Mouse (Mus musculus) limb, embryonic 11.5 days (tissue): ENCODE measurements at regions not wholly inside any gene's neighbourhood (a gene's known extent, or its start where the extent isn't known, plus 50 kb on each side); places are given as distances from the start of the nearest gene placed in this dataset.
A peak's percentile ranks its signal among the peaks of the same experiment; 100 is the strongest.

Experiments
- ATAC-seq: fragments of 200-750 bp; cut with Nextera tagmentation; 2 replicates; pipeline ENCODE4 v1.8.0; 2017; ENCODE audit warnings: low read depth; ENCODE audit not compliant: insufficient number of reproducible peaks, low FRiP score, low TSS enrichment
- DNase-seq: peaks from one replicate; pipeline ENCODE4 v3.0.0-alpha.2; 2015; ENCODE audit warnings: low spot score
- H3K27ac ChIP-seq: fragments of 300-500 bp; sonication (generic); replicated peaks from 2 replicates; pipeline ENCODE4 v1.5.1; 2014; ENCODE audit warnings: low read depth, mild to moderate bottlenecking, low read length
- H3K27me3 ChIP-seq: fragments of 300-500 bp; sonication (generic); 2 replicates; pipeline ENCODE4 v1.6.1; 2014; ENCODE audit warnings: mild to moderate bottlenecking, low read length, mixed read lengths; ENCODE audit not compliant: control insufficient read depth, insufficient read depth
- H3K36me3 ChIP-seq: fragments of 300-500 bp; sonication (generic); 2 replicates; pipeline ENCODE4 v1.6.1; 2014; ENCODE audit warnings: mild to moderate bottlenecking, low read length, moderate library complexity, mixed read lengths; ENCODE audit not compliant: control insufficient read depth, insufficient read depth
- H3K4me1 ChIP-seq: fragments of 300-500 bp; sonication (generic); 2 replicates; pipeline ENCODE4 v1.6.1; 2014; ENCODE audit warnings: low read length, mixed read lengths; ENCODE audit not compliant: control insufficient read depth, insufficient read depth
- H3K4me2 ChIP-seq: fragments of 300-500 bp; sonication (generic); 2 replicates; pipeline ENCODE4 v1.6.1; 2014; ENCODE audit warnings: low read depth, mild to moderate bottlenecking, moderate library complexity; ENCODE audit not compliant: severe bottlenecking
- H3K4me3 ChIP-seq: fragments of 300-500 bp; sonication (generic); 2 replicates; pipeline ENCODE4 v1.5.1; 2014; ENCODE audit warnings: low read depth, low read length
- H3K9ac ChIP-seq: fragments of 300-500 bp; sonication (generic); 2 replicates; pipeline ENCODE4 v1.6.1; 2014; ENCODE audit warnings: mild to moderate bottlenecking, low read length
- H3K9me3 ChIP-seq: fragments of 300-500 bp; sonication (generic); 2 replicates; pipeline ENCODE4 v1.6.1; 2016; ENCODE audit warnings: low read length; ENCODE audit not compliant: control insufficient read depth
- WGBS: fragments of 180-500 bp; shearing (Covaris S2); extraction: QIAGEN DNeasy Blood & Tissue Kit; methylation state at CpG from one replicate; pipeline ENCODE4 v1.1.7; 2014; 5-methylcytosine and 5-hydroxymethylcytosine counted together

- Histone ChIP-seq H3K4me1 (no peaks in the 10 kb centered on the region), H3K9ac (no peak overlapping the region), H3K27ac (no peak overlapping the region), H3K27me3 (no peaks in the 10 kb centered on the region), H3K4me2 (no peak overlapping the region), H3K4me3 (no peak overlapping the region), H3K9me3 (no peaks in the 10 kb centered on the region), H3K36me3 (no peaks in the 10 kb centered on the region)
- ATAC-seq, result no peak
- WGBS, result 92% methylated on average over 9 of the region's 9 CpGs
- DNase-seq, result no peak
Observed at GRCm38 (mm10) chr9:67165486-67165885, 116.3 kb upstream of the Tpm1 start.

DNA sequence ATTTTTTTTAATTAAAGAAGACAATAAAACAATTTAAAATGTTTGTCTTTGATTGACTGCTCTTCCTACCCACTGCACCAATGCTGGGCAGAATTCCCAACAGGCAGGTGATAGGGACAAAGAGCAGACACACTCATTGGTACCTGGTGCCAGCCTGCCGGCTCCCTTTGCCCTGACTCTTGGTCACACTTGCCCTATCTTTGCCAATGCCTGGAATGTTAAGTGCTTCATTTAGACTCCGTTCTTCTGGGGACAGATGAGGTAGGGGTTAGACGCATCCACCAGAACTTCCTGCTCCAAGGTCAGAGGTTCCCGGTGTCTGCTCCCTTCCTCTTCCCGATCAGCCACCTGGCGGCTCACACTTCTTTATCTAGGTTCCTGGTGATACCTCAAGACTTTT lies 114.5 kb upstream of the Tpm1 start:
- no peak for ATAC-seq
- no peak for DNase-seq
- H3K27me3 ChIP-seq, result no peaks in the 10 kb centered on the region
- no peak overlapping the region for H3K4me2 ChIP-seq
- H3K4me1 ChIP-seq, result no peaks in the 10 kb centered on the region
- no peak overlapping the region for H3K27ac ChIP-seq
- H3K9ac ChIP-seq, result no peak overlapping the region
- no peaks in the 10 kb centered on the region for H3K9me3 ChIP-seq
- H3K4me3 ChIP-seq, result no peak overlapping the region
- H3K36me3 ChIP-seq, result no peaks in the 10 kb centered on the region
- WGBS, result 83% methylated on average over 6 of the region's 6 CpGs

- H3K4me1 ChIP-seq, result no peaks in the 10 kb centered on the region
Observed at GRCm38 (mm10) chr9:67160785-67161455, 111.7 kb upstream of the Tpm1 start.

GRCm38 (mm10) chr9:67160350-67160749 lies 111.1 kb upstream of the Tpm1 start:
- H3K9ac ChIP-seq, result no peak overlapping the region
- 93% methylated on average over 5 of the region's 5 CpGs for WGBS
- H3K27me3 ChIP-seq, result no peaks in the 10 kb centered on the region
- no peak overlapping the region for H3K4me2 ChIP-seq
- no peaks in the 10 kb centered on the region for H3K4me1 ChIP-seq
- no peaks in the 10 kb centered on the region for H3K9me3 ChIP-seq
- H3K36me3 ChIP-seq, result no peaks in the 10 kb centered on the region
- DNase-seq (no peak), ATAC-seq (no peak)
- H3K4me3 ChIP-seq, result no peak overlapping the region
- H3K27ac ChIP-seq, result no peak overlapping the region

More at GRCm38 (mm10) chr9:67160785-67161455, 111.7 kb upstream of the Tpm1 start:
- DNase-seq (no peak), ATAC-seq (no peak)
- WGBS, result 83% methylated on average over 3 of the region's 3 CpGs
- Histone ChIP-seq H3K4me2 (no peak overlapping the region), H3K27me3 (no peaks in the 10 kb centered on the region), H3K9ac (no peak overlapping the region), H3K9me3 (no peaks in the 10 kb centered on the region), H3K36me3 (no peaks in the 10 kb centered on the region), H3K27ac (no peak overlapping the region), H3K4me3 (no peak overlapping the region)

DNA sequence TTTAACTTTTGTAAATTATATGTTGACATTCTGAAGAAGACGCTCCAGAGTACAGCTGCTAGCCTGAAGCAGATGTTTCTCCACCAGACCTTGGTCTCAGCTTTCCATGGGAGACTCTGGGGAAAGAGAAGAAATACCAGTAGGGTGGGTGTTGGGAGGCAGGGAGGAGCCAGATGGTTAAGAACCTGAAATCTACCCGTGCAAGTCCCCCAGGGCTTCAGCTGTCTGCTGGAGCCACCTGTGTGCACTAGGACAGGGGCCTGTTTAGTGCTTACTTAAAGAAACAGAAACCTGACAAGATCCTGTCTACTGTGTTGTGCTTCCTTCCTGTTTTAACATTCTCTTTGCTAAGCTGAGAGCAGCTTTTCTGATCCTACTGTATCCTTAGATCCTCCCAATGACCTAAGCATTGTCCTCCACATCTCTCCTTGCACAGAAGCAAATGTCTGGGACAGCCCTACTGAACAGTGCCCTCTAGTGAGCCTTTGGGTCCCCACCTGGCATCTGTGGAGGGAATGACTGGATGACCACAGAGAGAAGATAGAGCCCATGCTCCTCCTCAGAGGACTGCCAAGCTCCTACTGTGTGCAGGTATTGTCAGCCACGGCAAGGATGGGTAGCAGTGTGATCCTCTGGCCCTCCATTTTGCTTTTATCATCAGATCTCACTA lies 107.5 kb upstream of the Tpm1 start:
- no peak overlapping the region for H3K9ac ChIP-seq
- WGBS, result 58% methylated on average over 3 of the region's 3 CpGs
- no peaks in the 10 kb centered on the region for H3K36me3 ChIP-seq
- H3K27me3 ChIP-seq, result no peaks in the 10 kb centered on the region
- no peaks in the 10 kb centered on the region for H3K9me3 ChIP-seq
- peak; percentile 55 for DNase-seq
- ATAC-seq, result no peak
- no peak overlapping the region for H3K4me2 ChIP-seq
- H3K27ac ChIP-seq, result no peak overlapping the region
- H3K4me3 ChIP-seq, result no peak overlapping the region
- no peaks in the 10 kb centered on the region for H3K4me1 ChIP-seq

DNA sequence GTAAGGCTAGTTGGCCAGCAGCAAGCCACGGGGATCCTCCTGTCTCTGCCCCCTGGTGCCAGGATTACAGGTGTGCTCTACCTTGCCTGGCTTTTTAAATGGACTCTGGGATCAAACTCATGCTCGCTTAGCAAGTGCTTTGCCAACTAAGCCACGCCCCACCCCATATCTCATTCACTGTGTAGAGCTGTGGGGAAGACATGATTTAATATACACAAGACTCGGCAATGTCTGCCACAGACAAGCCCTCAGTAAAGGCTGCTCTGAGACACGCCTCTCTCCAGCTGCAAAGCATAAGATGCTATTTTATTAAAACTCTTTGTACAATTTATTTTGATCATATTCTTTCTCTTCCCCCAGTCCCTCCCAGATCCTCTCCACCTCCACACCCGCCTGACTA lies 104.9 kb upstream of the Tpm1 start:
- no peaks in the 10 kb centered on the region for H3K36me3 ChIP-seq
- no peak for DNase-seq
- H3K27ac ChIP-seq, result no peak overlapping the region
- no peaks in the 10 kb centered on the region for H3K4me1 ChIP-seq
- ATAC-seq, result no peak
- no peak overlapping the region for H3K9ac ChIP-seq
- H3K9me3 ChIP-seq, result no peaks in the 10 kb centered on the region
- H3K4me3 ChIP-seq, result no peak overlapping the region
- 87% methylated on average over 6 of the region's 6 CpGs for WGBS
- no peaks in the 10 kb centered on the region for H3K27me3 ChIP-seq
- no peak overlapping the region for H3K4me2 ChIP-seq

DNA sequence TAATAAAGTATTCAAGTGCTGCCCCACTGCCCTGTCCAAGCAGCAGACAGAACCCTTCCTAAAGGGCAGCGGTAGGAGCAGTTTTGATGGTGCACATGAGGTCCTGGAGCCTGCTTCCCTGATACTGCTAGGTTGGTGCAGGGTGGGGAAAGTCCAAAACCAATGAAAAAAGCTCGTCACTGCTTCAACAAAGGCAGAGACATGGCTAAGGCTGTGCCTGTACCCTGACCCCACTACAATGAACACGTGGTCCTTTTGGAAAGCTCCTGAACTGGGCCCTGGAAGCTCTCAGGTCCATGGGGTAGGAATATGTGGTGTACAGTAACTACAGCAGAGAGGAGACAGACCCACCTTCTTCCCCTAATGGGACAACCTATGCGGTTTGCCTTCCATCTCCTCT lies 104.1 kb upstream of the Tpm1 start:
- H3K36me3 ChIP-seq, result no peaks in the 10 kb centered on the region
- no peak overlapping the region for H3K4me2 ChIP-seq
- no peak overlapping the region for H3K27ac ChIP-seq
- no peaks in the 10 kb centered on the region for H3K27me3 ChIP-seq
- no peak overlapping the region for H3K9ac ChIP-seq
- no peaks in the 10 kb centered on the region for H3K4me1 ChIP-seq
- no peak for ATAC-seq
- 83% methylated on average over 4 of the region's 4 CpGs for WGBS
- no peak overlapping the region for H3K4me3 ChIP-seq
- H3K9me3 ChIP-seq, result no peaks in the 10 kb centered on the region
- no peak for DNase-seq

DNA sequence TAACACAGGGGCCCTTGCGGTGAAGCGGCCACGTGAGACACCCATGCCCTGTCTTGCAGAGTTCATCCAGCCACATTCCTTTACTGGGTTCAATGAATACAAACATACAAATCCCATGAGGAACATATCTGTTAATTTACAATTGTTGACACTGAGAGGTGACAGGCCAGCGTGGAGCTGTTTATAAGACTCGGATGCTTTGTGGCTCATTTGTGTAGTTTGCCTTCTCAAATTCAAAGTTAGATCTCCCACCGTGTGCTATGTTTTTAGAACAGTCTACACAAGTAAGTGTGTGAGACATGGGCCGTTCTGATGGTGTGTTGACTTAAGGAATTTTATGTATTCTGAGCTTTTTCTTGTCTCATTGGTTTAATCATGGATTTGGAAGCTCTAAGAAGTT lies 98.5 kb upstream of the Tpm1 start:
- DNase-seq (no peak), ATAC-seq (no peak)
- no peaks in the 10 kb centered on the region for H3K9me3 ChIP-seq
- no peak overlapping the region for H3K4me3 ChIP-seq
- H3K4me1 ChIP-seq, result no peaks in the 10 kb centered on the region
- H3K36me3 ChIP-seq, result no peaks in the 10 kb centered on the region
- H3K9ac ChIP-seq, result no peak overlapping the region
- WGBS, result 88% methylated on average over 7 of the region's 7 CpGs
- no peaks in the 10 kb centered on the region for H3K27me3 ChIP-seq
- no peak overlapping the region for H3K27ac ChIP-seq
- no peak overlapping the region for H3K4me2 ChIP-seq

GRCm38 (mm10) chr9:67145392-67145791 lies 96.2 kb upstream of the Tpm1 start:
- DNase-seq, result no peak

More at GRCm38 (mm10) chr9:67145392-67145791, 96.2 kb upstream of the Tpm1 start:
- no peak overlapping the region for H3K4me2 ChIP-seq
- no peaks in the 10 kb centered on the region for H3K27me3 ChIP-seq
- ATAC-seq, result no peak
- no peak overlapping the region for H3K9ac ChIP-seq
- no peak overlapping the region for H3K27ac ChIP-seq
- H3K9me3 ChIP-seq, result no peaks in the 10 kb centered on the region
- no peak overlapping the region for H3K4me3 ChIP-seq
- no peaks in the 10 kb centered on the region for H3K36me3 ChIP-seq
- 95% methylated on average over 6 of the region's 6 CpGs for WGBS
- no peaks in the 10 kb centered on the region for H3K4me1 ChIP-seq
